Mouse (Mus musculus): ENCODE measurements at regions not wholly inside any gene's neighbourhood (a gene's known extent, or its start where the extent isn't known, plus 50 kb on each side); places are given as distances from the start of the nearest gene placed in this dataset.

DNA sequence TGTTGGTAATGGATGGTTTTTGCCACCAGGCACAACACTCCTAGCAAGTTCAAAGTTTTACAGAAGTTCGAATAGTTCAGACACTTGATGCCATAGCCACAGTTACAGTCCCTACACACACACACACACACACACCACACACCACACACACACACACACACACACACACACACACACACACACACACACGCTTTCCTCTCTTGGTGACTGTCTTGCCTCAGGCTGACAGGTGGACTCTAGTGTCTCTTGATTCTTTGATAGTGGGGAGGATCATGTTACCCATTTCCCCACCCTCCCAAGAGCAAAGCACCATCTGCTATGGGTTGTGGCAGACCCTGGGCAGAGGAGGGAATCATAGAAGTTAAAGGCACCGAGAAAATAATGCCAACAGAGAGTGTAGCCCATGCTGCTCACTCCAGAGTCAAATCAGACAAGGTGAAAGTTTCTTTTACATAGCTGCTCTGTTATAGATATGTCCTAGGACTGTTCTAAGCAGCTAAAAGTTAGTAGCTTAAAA lies 75.9 kb downstream of the Klhl25 start:
- Histone ChIP-seq H3K27ac (ENCODE audit: insufficient read depth, low read depth, low read length) (no peak overlapping the region), H3K36me3 (ENCODE audit: control insufficient read depth, insufficient read depth, low read length) (no peaks in the 10 kb centered on the region), H3K27me3 (replicated peaks; ENCODE audit: control insufficient read depth, insufficient read depth, low read length) (no peaks in the 10 kb centered on the region), H3K4me3 (ENCODE audit: insufficient read depth, low read depth, low read length) (no peak overlapping the region), H3K4me1 (ENCODE audit: control insufficient read depth, insufficient read depth, low read length) (no peaks in the 10 kb centered on the region)
- DNase-seq, result no peak
- TF ChIP-seq CTCF (conservative IDR thresholded peaks at IDR 0.05; ENCODE audit: insufficient read depth, insufficient read length, low read depth, low read length) (no peak), POLR2A (IDR thresholded peaks at IDR 0.05; ENCODE audit: low read depth, low read length) (no peak)
- WGBS, result 43% methylated on average over 3 of the region's 3 CpGs

DNA sequence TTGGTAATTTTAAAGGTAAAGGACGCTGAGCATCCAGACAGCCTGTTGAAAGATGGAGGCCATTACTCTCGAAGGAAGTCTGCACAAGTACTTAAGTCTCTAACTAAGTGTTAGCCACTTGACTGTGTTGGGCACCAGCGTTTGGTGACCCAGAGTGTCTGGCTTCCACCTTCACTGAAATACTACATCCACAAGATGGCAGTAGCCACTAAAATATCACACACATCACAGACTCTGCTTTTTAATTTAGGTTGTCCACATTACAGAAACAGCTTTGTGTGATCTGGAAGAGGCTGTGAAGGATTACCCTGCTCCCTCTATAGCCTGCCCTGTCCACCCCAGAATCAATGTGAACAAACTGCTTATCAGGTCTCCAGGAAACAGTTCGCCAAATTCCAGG lies 79.4 kb downstream of the Klhl25 start:
- 33% methylated on average over 4 of the region's 4 CpGs for WGBS

GRCm38 (mm10) chr7:75943844-75944243 lies 95.7 kb downstream of the Klhl25 start:
- Histone ChIP-seq H3K36me3 (ENCODE audit: control insufficient read depth, insufficient read depth, low read length) (no peaks in the 10 kb centered on the region), H3K27me3 (replicated peaks; ENCODE audit: control insufficient read depth, insufficient read depth, low read length) (no peaks in the 10 kb centered on the region; the same call in 1 of the 2 replicates), H3K27ac (ENCODE audit: insufficient read depth, low read depth, low read length) (no peak overlapping the region), H3K4me1 (ENCODE audit: control insufficient read depth, insufficient read depth, low read length) (no peaks in the 10 kb centered on the region), H3K4me3 (ENCODE audit: insufficient read depth, low read depth, low read length) (no peak overlapping the region)
- no peak for TF ChIP-seq CTCF (conservative IDR thresholded peaks at IDR 0.05; ENCODE audit: insufficient read depth, insufficient read length, low read depth, low read length)
- no peak for TF ChIP-seq POLR2A (IDR thresholded peaks at IDR 0.05; ENCODE audit: low read depth, low read length)
- no peak for DNase-seq
- WGBS, result 72% methylated on average over 3 of the region's 3 CpGs

More for the DNA sequence above, 79.4 kb downstream of the Klhl25 start:
- H3K4me3 ChIP-seq (ENCODE audit: insufficient read depth, low read depth, low read length), result no peak overlapping the region
- DNase-seq, result peak; percentile 29
- no peaks in the 10 kb centered on the region for H3K4me1 ChIP-seq (ENCODE audit: control insufficient read depth, insufficient read depth, low read length)
- H3K27me3 ChIP-seq (replicated peaks; ENCODE audit: control insufficient read depth, insufficient read depth, low read length), result no peaks in the 10 kb centered on the region
- no peaks in the 10 kb centered on the region for H3K36me3 ChIP-seq (ENCODE audit: control insufficient read depth, insufficient read depth, low read length)
- no peak for TF ChIP-seq POLR2A (IDR thresholded peaks at IDR 0.05; ENCODE audit: low read depth, low read length)
- peak; percentile 36; the same call in 1 of the 2 replicates for TF ChIP-seq CTCF (conservative IDR thresholded peaks at IDR 0.05; ENCODE audit: insufficient read depth, insufficient read length, low read depth, low read length)
- no peak overlapping the region for H3K27ac ChIP-seq (ENCODE audit: insufficient read depth, low read depth, low read length)

DNA sequence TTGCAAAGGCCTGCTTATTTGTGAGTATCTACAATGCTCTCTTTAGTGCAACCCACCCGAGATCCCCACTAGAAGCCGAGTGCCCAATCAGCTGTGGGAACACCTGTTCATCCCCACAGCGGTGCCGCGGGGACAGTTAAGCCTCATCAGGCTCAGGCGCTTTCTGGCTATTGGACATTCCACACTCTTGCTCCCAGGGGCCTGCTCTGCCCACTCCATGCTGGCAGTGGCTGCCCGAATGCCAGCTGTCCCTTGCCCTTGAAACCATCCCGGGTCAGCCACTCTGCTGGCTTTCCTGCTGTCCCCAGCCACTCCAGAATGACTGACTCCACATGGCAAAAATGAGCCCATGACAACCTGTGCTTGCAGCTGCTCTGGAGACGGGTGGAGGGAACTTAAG lies 107.6 kb downstream of the Klhl25 start:
- 59% methylated on average over 9 of the region's 9 CpGs for WGBS
- no peak overlapping the region for H3K4me3 ChIP-seq (ENCODE audit: insufficient read depth, low read depth, low read length)
- DNase-seq, result no peak
- TF ChIP-seq CTCF (conservative IDR thresholded peaks at IDR 0.05; ENCODE audit: insufficient read depth, insufficient read length, low read depth, low read length) (no peak), POLR2A (IDR thresholded peaks at IDR 0.05; ENCODE audit: low read depth, low read length) (no peak)
- no peak overlapping the region for H3K27ac ChIP-seq (ENCODE audit: insufficient read depth, low read depth, low read length)
- H3K4me1 ChIP-seq (ENCODE audit: control insufficient read depth, insufficient read depth, low read length), result no peaks in the 10 kb centered on the region
- no peaks in the 10 kb centered on the region for H3K27me3 ChIP-seq (replicated peaks; ENCODE audit: control insufficient read depth, insufficient read depth, low read length)
- H3K36me3 ChIP-seq (ENCODE audit: control insufficient read depth, insufficient read depth, low read length), result no peaks in the 10 kb centered on the region

DNA sequence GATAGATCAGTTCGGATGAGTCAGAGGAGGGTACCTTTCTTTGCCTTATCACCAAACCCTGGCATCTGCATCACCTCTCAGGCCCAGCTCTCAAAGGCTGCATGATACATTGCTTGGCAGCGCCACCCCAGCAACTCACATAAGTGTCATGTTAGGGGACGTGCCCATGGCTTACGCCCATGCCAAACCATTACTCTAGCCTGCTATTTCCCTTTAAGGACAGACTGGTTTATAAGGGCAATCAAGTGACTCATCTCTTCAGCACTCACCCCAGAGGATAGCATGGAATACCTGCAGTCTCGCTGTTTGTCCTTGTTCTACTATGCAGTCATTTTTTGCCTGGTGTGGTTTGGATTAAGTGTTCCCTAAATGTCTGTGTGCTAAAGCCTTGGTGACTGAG lies 109.3 kb downstream of the Klhl25 start:
- no peak for DNase-seq
- Histone ChIP-seq H3K36me3 (ENCODE audit: control insufficient read depth, insufficient read depth, low read length) (no peaks in the 10 kb centered on the region), H3K27ac (ENCODE audit: insufficient read depth, low read depth, low read length) (no peak overlapping the region), H3K4me3 (ENCODE audit: insufficient read depth, low read depth, low read length) (no peak overlapping the region), H3K4me1 (ENCODE audit: control insufficient read depth, insufficient read depth, low read length) (no peaks in the 10 kb centered on the region), H3K27me3 (replicated peaks; ENCODE audit: control insufficient read depth, insufficient read depth, low read length) (no peaks in the 10 kb centered on the region)
- WGBS, result 67% methylated on average over 5 of the region's 5 CpGs
- no peak for TF ChIP-seq CTCF (conservative IDR thresholded peaks at IDR 0.05; ENCODE audit: insufficient read depth, insufficient read length, low read depth, low read length)
- TF ChIP-seq POLR2A (IDR thresholded peaks at IDR 0.05; ENCODE audit: low read depth, low read length), result no peak

- no peak overlapping the region for H3K27ac ChIP-seq (ENCODE audit: insufficient read depth, low read depth, low read length)
- H3K36me3 ChIP-seq (ENCODE audit: control insufficient read depth, insufficient read depth, low read length), result no peaks in the 10 kb centered on the region
- no peak overlapping the region for H3K4me3 ChIP-seq (ENCODE audit: insufficient read depth, low read depth, low read length)
- no peaks in the 10 kb centered on the region for H3K27me3 ChIP-seq (replicated peaks; ENCODE audit: control insufficient read depth, insufficient read depth, low read length)
- 54% methylated on average over 14 of the region's 14 CpGs for whole genome bisulfite sequencing
- no peak for TF ChIP-seq POLR2A (IDR thresholded peaks at IDR 0.05; ENCODE audit: low read depth, low read length)
- no peak for TF ChIP-seq CTCF (conservative IDR thresholded peaks at IDR 0.05; ENCODE audit: insufficient read depth, insufficient read length, low read depth, low read length)
- no peak for DNase-seq
- no peaks in the 10 kb centered on the region for H3K4me1 ChIP-seq (ENCODE audit: control insufficient read depth, insufficient read depth, low read length)
Observed at GRCm38 (mm10) chr7:75959903-75960620, 112.0 kb downstream of the Klhl25 start.

DNA sequence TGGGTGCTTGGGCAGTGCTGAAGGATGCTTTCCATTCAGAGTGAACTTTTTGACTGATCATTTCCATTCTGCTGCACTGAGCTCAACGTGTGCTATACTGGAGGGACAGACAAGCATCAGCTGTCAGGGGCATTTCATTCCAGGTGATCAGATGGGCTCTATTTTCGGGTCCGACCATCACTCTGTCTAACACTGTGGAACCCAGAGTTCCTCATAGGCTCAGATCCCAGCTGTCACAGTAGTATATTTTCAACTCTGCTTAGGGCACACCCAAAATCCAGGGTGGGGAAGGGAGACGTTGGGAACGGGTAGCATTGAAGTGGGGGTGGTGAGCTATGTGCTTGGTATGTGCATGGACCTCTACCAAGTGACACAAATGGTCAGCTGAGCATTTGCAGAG lies 120.1 kb downstream of the Klhl25 start:
- Histone ChIP-seq H3K27me3 (replicated peaks; ENCODE audit: control insufficient read depth, insufficient read depth, low read length) (no peaks in the 10 kb centered on the region), H3K4me1 (ENCODE audit: control insufficient read depth, insufficient read depth, low read length) (no peaks in the 10 kb centered on the region), H3K36me3 (ENCODE audit: control insufficient read depth, insufficient read depth, low read length) (no peaks in the 10 kb centered on the region), H3K27ac (ENCODE audit: insufficient read depth, low read depth, low read length) (no peak overlapping the region), H3K4me3 (ENCODE audit: insufficient read depth, low read depth, low read length) (no peak overlapping the region)
- WGBS, result 86% methylated on average over 5 of the region's 5 CpGs
- no peak for TF ChIP-seq POLR2A (IDR thresholded peaks at IDR 0.05; ENCODE audit: low read depth, low read length)
- TF ChIP-seq CTCF (conservative IDR thresholded peaks at IDR 0.05; ENCODE audit: insufficient read depth, insufficient read length, low read depth, low read length), result no peak
- no peak for DNase-seq

Data from kidney, adult 2 months (tissue).